Mouse (Mus musculus): ENCODE measurements around the gene Slc25a13.
"Not testable (repeated sequence)": the region's sequence is repeated elsewhere in the genome, so short reads cannot be mapped to it uniquely, and the experiment has no call there.

The Slc25a13 gene

GRCm38 (mm10) chr6:6193906-6194305 lies 23.1 kb downstream of the Slc25a13 start:
- Histone ChIP-seq H3K36me3 (ENCODE audit: control insufficient read depth, insufficient read depth, low read length, poor library complexity, severe bottlenecking) (no peaks in the 10 kb centered on the region), H3K27me3 (ENCODE audit: control insufficient read depth, insufficient read depth, low read length, poor library complexity, severe bottlenecking) (no peaks in the 10 kb centered on the region)
- DNase-seq (ENCODE audit: low read depth, low spot score), result no peak

GRCm38 (mm10) chr6:6192413-6192812 lies 24.6 kb downstream of the Slc25a13 start:
- no peak for DNase-seq (ENCODE audit: low read depth, low spot score)
- H3K36me3 ChIP-seq (ENCODE audit: control insufficient read depth, insufficient read depth, low read length, poor library complexity, severe bottlenecking), result no peaks in the 10 kb centered on the region
- H3K27me3 ChIP-seq (ENCODE audit: control insufficient read depth, insufficient read depth, low read length, poor library complexity, severe bottlenecking), result no peaks in the 10 kb centered on the region

- no peaks in the 10 kb centered on the region for H3K36me3 ChIP-seq (ENCODE audit: control insufficient read depth, insufficient read depth, low read length, poor library complexity, severe bottlenecking)
- no peaks in the 10 kb centered on the region for H3K27me3 ChIP-seq (ENCODE audit: control insufficient read depth, insufficient read depth, low read length, poor library complexity, severe bottlenecking)
- DNase-seq (ENCODE audit: low read depth, low spot score), result no peak
Measured at GRCm38 (mm10) chr6:6191596-6192337, 25.2 kb downstream of the Slc25a13 start.

GRCm38 (mm10) chr6:6188970-6189369 lies 28.0 kb downstream of the Slc25a13 start:
- no peak for DNase-seq (ENCODE audit: low read depth, low spot score)
- Histone ChIP-seq H3K27me3 (ENCODE audit: control insufficient read depth, insufficient read depth, low read length, poor library complexity, severe bottlenecking) (no peaks in the 10 kb centered on the region), H3K36me3 (ENCODE audit: control insufficient read depth, insufficient read depth, low read length, poor library complexity, severe bottlenecking) (no peaks in the 10 kb centered on the region)

- Histone ChIP-seq H3K36me3 (ENCODE audit: control insufficient read depth, insufficient read depth, low read length, poor library complexity, severe bottlenecking) (no peaks in the 10 kb centered on the region), H3K27me3 (ENCODE audit: control insufficient read depth, insufficient read depth, low read length, poor library complexity, severe bottlenecking) (no peaks in the 10 kb centered on the region)
- DNase-seq (ENCODE audit: low read depth, low spot score), result no peak
Measured at GRCm38 (mm10) chr6:6186468-6186867, 30.5 kb downstream of the Slc25a13 start.

- Histone ChIP-seq H3K27me3 (ENCODE audit: control insufficient read depth, insufficient read depth, low read length, poor library complexity, severe bottlenecking) (no peaks in the 10 kb centered on the region), H3K36me3 (ENCODE audit: control insufficient read depth, insufficient read depth, low read length, poor library complexity, severe bottlenecking) (no peaks in the 10 kb centered on the region)
- no peak for DNase-seq (ENCODE audit: low read depth, low spot score)
Measured at GRCm38 (mm10) chr6:6185735-6186068, 31.3 kb downstream of the Slc25a13 start.

GRCm38 (mm10) chr6:6184921-6185734 lies 31.8 kb downstream of the Slc25a13 start:
- Histone ChIP-seq H3K27me3 (ENCODE audit: control insufficient read depth, insufficient read depth, low read length, poor library complexity, severe bottlenecking) (no peaks in the 10 kb centered on the region), H3K36me3 (ENCODE audit: control insufficient read depth, insufficient read depth, low read length, poor library complexity, severe bottlenecking) (no peaks in the 10 kb centered on the region)
- no peak for DNase-seq (ENCODE audit: low read depth, low spot score)

GRCm38 (mm10) chr6:6183601-6184000 lies 33.4 kb downstream of the Slc25a13 start:
- H3K27me3 ChIP-seq (ENCODE audit: control insufficient read depth, insufficient read depth, low read length, poor library complexity, severe bottlenecking), result no peaks in the 10 kb centered on the region
- DNase-seq (ENCODE audit: low read depth, low spot score), result no peak
- H3K36me3 ChIP-seq (ENCODE audit: control insufficient read depth, insufficient read depth, low read length, poor library complexity, severe bottlenecking), result no peaks in the 10 kb centered on the region

- no peaks in the 10 kb centered on the region for H3K27me3 ChIP-seq (ENCODE audit: control insufficient read depth, insufficient read depth, low read length, poor library complexity, severe bottlenecking)
- H3K36me3 ChIP-seq (ENCODE audit: control insufficient read depth, insufficient read depth, low read length, poor library complexity, severe bottlenecking), result no peaks in the 10 kb centered on the region
- DNase-seq (ENCODE audit: low read depth, low spot score), result no peak
Measured at GRCm38 (mm10) chr6:6182191-6182590, 34.8 kb downstream of the Slc25a13 start.

GRCm38 (mm10) chr6:6178341-6178740 lies 38.6 kb downstream of the Slc25a13 start:
- not testable (repeated sequence) for DNase-seq (ENCODE audit: low read depth, low spot score); H3K27me3 ChIP-seq (ENCODE audit: control insufficient read depth, insufficient read depth, low read length, poor library complexity, severe bottlenecking); H3K36me3 ChIP-seq (ENCODE audit: control insufficient read depth, insufficient read depth, low read length, poor library complexity, severe bottlenecking)

- H3K36me3 ChIP-seq (ENCODE audit: control insufficient read depth, insufficient read depth, low read length, poor library complexity, severe bottlenecking), result no peaks in the 10 kb centered on the region
- DNase-seq (ENCODE audit: low read depth, low spot score), result no peak
- H3K27me3 ChIP-seq (ENCODE audit: control insufficient read depth, insufficient read depth, low read length, poor library complexity, severe bottlenecking), result no peaks in the 10 kb centered on the region
Measured at GRCm38 (mm10) chr6:6175350-6175971, 41.5 kb downstream of the Slc25a13 start.

- H3K36me3 ChIP-seq (ENCODE audit: control insufficient read depth, insufficient read depth, low read length, poor library complexity, severe bottlenecking), result no peaks in the 10 kb centered on the region
- no peaks in the 10 kb centered on the region for H3K27me3 ChIP-seq (ENCODE audit: control insufficient read depth, insufficient read depth, low read length, poor library complexity, severe bottlenecking)
- no peak for DNase-seq (ENCODE audit: low read depth, low spot score)
Measured at GRCm38 (mm10) chr6:6173935-6174561, 42.9 kb downstream of the Slc25a13 start.

GRCm38 (mm10) chr6:6173166-6173934 lies 43.6 kb downstream of the Slc25a13 start:
- Histone ChIP-seq H3K36me3 (ENCODE audit: control insufficient read depth, insufficient read depth, low read length, poor library complexity, severe bottlenecking) (no peaks in the 10 kb centered on the region), H3K27me3 (ENCODE audit: control insufficient read depth, insufficient read depth, low read length, poor library complexity, severe bottlenecking) (no peaks in the 10 kb centered on the region)
- DNase-seq (ENCODE audit: low read depth, low spot score), result no peak

GRCm38 (mm10) chr6:6168566-6169134 lies 48.3 kb downstream of the Slc25a13 start:
- Histone ChIP-seq H3K36me3 (ENCODE audit: control insufficient read depth, insufficient read depth, low read length, poor library complexity, severe bottlenecking) (no peaks in the 10 kb centered on the region), H3K27me3 (ENCODE audit: control insufficient read depth, insufficient read depth, low read length, poor library complexity, severe bottlenecking) (no peaks in the 10 kb centered on the region)
- DNase-seq (ENCODE audit: low read depth, low spot score), result no peak
